Mouse (Mus musculus) ES-E14 (cell line): ENCODE results near the gene Itsn1.

Experiments used
- CHD2 ChIP-seq: IDR thresholded peaks from 2 replicates; pipeline ENCODE4 v1.6.1; 2014; ENCODE audit warnings: mild to moderate bottlenecking, low read depth, low read length, inconsistent platforms
- HCFC1 ChIP-seq: IDR thresholded peaks from 2 replicates; pipeline ENCODE4 v1.6.1; 2012; ENCODE audit warnings: low read length, inconsistent platforms, borderline replicate concordance; ENCODE audit not compliant: insufficient read depth
- MAFK ChIP-seq: IDR thresholded peaks from 2 replicates; pipeline ENCODE4 v1.6.1; 2014; ENCODE audit warnings: mild to moderate bottlenecking, low read depth, low read length, inconsistent platforms; ENCODE audit not compliant: insufficient read depth
- ZC3H11A ChIP-seq: IDR thresholded peaks from 2 replicates; pipeline ENCODE4 v1.6.1; 2012; ENCODE audit warnings: low read depth, mild to moderate bottlenecking, inconsistent platforms, low read length, borderline replicate concordance

DNA sequence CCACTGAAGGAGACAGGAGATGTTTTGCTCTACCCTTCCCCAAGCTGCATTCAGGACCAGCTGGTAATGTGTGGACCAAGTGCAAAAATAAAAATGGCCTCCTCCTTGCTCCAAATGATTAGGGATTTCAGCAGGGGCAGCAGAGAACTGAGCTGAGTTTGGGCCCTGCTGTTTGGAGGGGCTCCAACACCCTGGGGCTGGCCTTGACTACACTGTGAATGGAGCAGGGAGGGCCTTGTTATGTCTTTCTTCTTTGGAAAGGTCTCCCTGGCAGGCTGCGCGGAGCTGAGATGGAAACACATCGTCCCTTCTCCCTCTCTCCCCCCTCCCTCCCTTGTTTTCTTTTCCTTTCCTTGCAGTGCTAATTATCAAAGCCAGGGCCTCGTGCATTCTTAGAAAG lies 189.4 kb downstream of the Itsn1 start:
- no peak for TF ChIP-seq CHD2
- no peak for TF ChIP-seq ZC3H11A
- TF ChIP-seq HCFC1 = no peak
- TF ChIP-seq MAFK = no peak
